Mouse (Mus musculus) MEL (cell line): ENCODE data around the gene 2300003K06Rik.

Experiments
- CTCF ChIP-seq, 3 experiments: IDR thresholded peaks in 2 of 3; conservative IDR thresholded peaks in 1 of 3; 2 replicates each; pipeline ENCODE4 v1.5.1; 2011 to 2012; ENCODE audit warnings: low read length in 3 of 3, low read depth in 2 of 3, mild to moderate bottlenecking in 2 of 3, improper control_type of control experiment in 1 of 3, inconsistent platforms in 1 of 3, mixed read lengths in 1 of 3, moderate library complexity in 1 of 3; ENCODE audit not compliant: control insufficient read depth in 1 of 3, insufficient read depth in 1 of 3, poor library complexity in 1 of 3, severe bottlenecking in 1 of 3
- ELF1 ChIP-seq: IDR thresholded peaks from 2 replicates; pipeline ENCODE4 v1.6.1; 2014; ENCODE audit warnings: low read depth, mild to moderate bottlenecking, inconsistent platforms, low read length, improper control_type of control experiment, moderate library complexity
- EP300 ChIP-seq, 2 experiments: IDR thresholded peaks; 2 replicates each; pipeline ENCODE4 v1.6.1; 2011; ENCODE audit warnings: improper control_type of control experiment in 2 of 2, low read length in 2 of 2, low read depth in 1 of 2, mild to moderate bottlenecking in 1 of 2
- HCFC1 ChIP-seq: IDR thresholded peaks from 2 replicates; pipeline ENCODE4 v1.6.1; 2012; ENCODE audit warnings: low read depth, mild to moderate bottlenecking, inconsistent platforms, low read length, improper control_type of control experiment, moderate library complexity
- KAT2A ChIP-seq: conservative IDR thresholded peaks from 2 replicates; pipeline ENCODE4 v1.6.1; 2012; ENCODE audit warnings: low read depth, low read length, improper control_type of control experiment, inconsistent platforms
- MAFK ChIP-seq: IDR thresholded peaks from 2 replicates; pipeline ENCODE4 v1.6.1; 2011; ENCODE audit warnings: low read depth, mild to moderate bottlenecking, low read length, improper control_type of control experiment, borderline replicate concordance
- MAZ ChIP-seq: IDR thresholded peaks from 2 replicates; pipeline ENCODE4 v1.6.1; 2012; ENCODE audit warnings: low read depth, mild to moderate bottlenecking, inconsistent platforms, low read length, improper control_type of control experiment
- POLR2A ChIP-seq, 2 experiments: IDR thresholded peaks; 2 replicates each; pipeline ENCODE4 v1.6.1; 2011 to 2012; ENCODE audit warnings: low read length in 2 of 2, mild to moderate bottlenecking in 2 of 2, control low read depth in 1 of 2, improper control_type of control experiment in 1 of 2, low read depth in 1 of 2, moderate library complexity in 1 of 2; ENCODE audit not compliant: control insufficient read depth in 1 of 2, insufficient read depth in 1 of 2, poor library complexity in 1 of 2
- ZKSCAN1 ChIP-seq: IDR thresholded peaks from 2 replicates; pipeline ENCODE4 v1.6.1; 2012; ENCODE audit warnings: low read depth, mild to moderate bottlenecking, inconsistent platforms, low read length, improper control_type of control experiment, moderate library complexity

- TF ChIP-seq POLR2A (IDR thresholded peaks at IDR 0.05; ENCODE audit: control insufficient read depth in 1 of 2, insufficient read depth in 1 of 2, low read depth in 1 of 2, low read length in 2 of 2, poor library complexity in 1 of 2) (no peak), MAZ (no peak), ELF1 (no peak), ZKSCAN1 (no peak), MAFK (no peak), CTCF (IDR thresholded peaks at IDR 0.05 in 2 of 3, conservative IDR thresholded peaks at IDR 0.05 in 1 of 3; ENCODE audit: control insufficient read depth in 1 of 3, insufficient read depth in 1 of 3, low read depth in 2 of 3, low read length in 3 of 3, poor library complexity in 1 of 3, severe bottlenecking in 1 of 3) (no peak), KAT2A (no peak), HCFC1 (no peak), EP300 (IDR thresholded peaks at IDR 0.05; ENCODE audit: low read depth in 1 of 2, low read length in 2 of 2) (no peak)
Observed at GRCm38 (mm10) chr11:99846746-99847145, 8.9 kb upstream of the 2300003K06Rik start.
